In genomic region chr15:96617555-96617954, GRCm38 (mm10) we compare ENCODE assay signal across 16 mouse cellular contexts. TPM values are rescaled to one million over a fixed set of nuclear protein-coding genes. Genes with fewer than 3 reads are reported as not detected.
A peak's percentile ranks its signal among the peaks of the same experiment; 100 is the strongest.
DNase-seq lines count a peak whose midpoint lies in the region; ATAC-seq lines count a peak whose summit lies in the region.
"Had no signal": no experiment of that assay in that cellular context is flagged by ENCODE, and none has a peak within 500 bp of the region (broad histone marks: within the 10 kb centered on the region; RNA-seq: fewer than 3 reads in every experiment).

No protein-coding gene starts in this region.

- H3K4me3 ChIP-seq in heart, embryonic 11.5 days (ENCODE audit: low read depth, low read length): no peak overlapping the region
- H3K4me3 ChIP-seq in heart, embryonic 15.5 days: no peak overlapping the region
- H3K4me3 ChIP-seq in intestine, embryonic 15.5 days (replicated peaks): no peak overlapping the region
- no peak overlapping the region for H3K4me3 ChIP-seq in intestine, embryonic 16.5 days (ENCODE audit: low read length)
- H3K4me3 ChIP-seq: embryonic facial prominence, embryonic 12.5 days; forebrain, embryonic 15.5 days; hindbrain, embryonic 15.5 days had no signal

- no peak overlapping the region for H3K4me2 ChIP-seq in heart, embryonic 11.5 days
- H3K4me2 ChIP-seq in heart, embryonic 15.5 days: no peak overlapping the region
- no peak overlapping the region for H3K4me2 ChIP-seq in intestine, embryonic 15.5 days (replicated peaks)
- H3K4me2 ChIP-seq in intestine, embryonic 16.5 days (ENCODE audit: low read depth, low read length): no peak overlapping the region
- H3K4me2 ChIP-seq: embryonic facial prominence, embryonic 12.5 days; forebrain, embryonic 15.5 days; hindbrain, embryonic 15.5 days had no signal

- no peaks in the 10 kb centered on the region for H3K4me1 ChIP-seq in heart, embryonic 11.5 days (ENCODE audit: control insufficient read depth, insufficient read depth, low read length)
- peaks cover 3% of the 10 kb centered on the region; the same call in 1 of the 2 replicates for H3K4me1 ChIP-seq in heart, embryonic 15.5 days (replicated peaks)
- no peaks in the 10 kb centered on the region for H3K4me1 ChIP-seq in intestine, embryonic 15.5 days (replicated peaks)
- no peaks in the 10 kb centered on the region; the same call in 1 of the 2 replicates for H3K4me1 ChIP-seq in intestine, embryonic 16.5 days (ENCODE audit: control insufficient read depth, insufficient read depth, low read length)
- H3K4me1 ChIP-seq: embryonic facial prominence, embryonic 12.5 days; forebrain, embryonic 15.5 days; hindbrain, embryonic 15.5 days had no signal

- DNase-seq in heart, adult 18-20 months: no peak
- DNase-seq in heart, postnatal 10 days: no peak
- DNase-seq in right cerebral cortex, adult 2 months (ENCODE audit: low spot score in 2 of 2): no peak
- DNase-seq: adrenal gland, adult 8-10 months; adrenal gland, postnatal 36 days; cerebellum, adult 2 months; cerebellum, postnatal 10 days; gastrocnemius, postnatal 36 days; kidney, adult 8-10 months had no signal

- 0 out of 2 replicates have a peak overlapping the region, but pooled peaks have one; percentile 41 for H3K27ac ChIP-seq in heart, embryonic 11.5 days (ENCODE audit: low read depth, low read length)
- 0 out of 2 replicates have a peak overlapping the region, but pooled peaks have one; percentile 31 for H3K27ac ChIP-seq in heart, embryonic 15.5 days
- no peak overlapping the region for H3K27ac ChIP-seq in intestine, embryonic 15.5 days
- no peak overlapping the region for H3K27ac ChIP-seq in intestine, embryonic 16.5 days (ENCODE audit: low read length)
- H3K27ac ChIP-seq: embryonic facial prominence, embryonic 12.5 days; forebrain, embryonic 15.5 days; hindbrain, embryonic 15.5 days had no signal

- 0 out of 2 replicates have a peak, but pooled peaks have one; percentile 39 for ATAC-seq in heart, embryonic 11.5 days (replicated peaks; ENCODE audit: insufficient number of reproducible peaks, low FRiP score, low TSS enrichment)
- ATAC-seq in heart, embryonic 15.5 days (replicated peaks; ENCODE audit: insufficient number of reproducible peaks, insufficient read depth, low FRiP score, low read depth): peak; percentile 67; the same call in 1 of the 2 replicates
- ATAC-seq in intestine, embryonic 15.5 days: peak; percentile 71
- no peak for ATAC-seq in intestine, embryonic 16.5 days
- ATAC-seq: forebrain, embryonic 15.5 days had no signal

- 49% methylated on average over 7 of the region's 7 CpGs for WGBS in heart, embryonic 11.5 days (ENCODE audit: insufficient replicate concordance)
- 46% methylated on average over 7 of the region's 7 CpGs for WGBS in heart, embryonic 15.5 days
- WGBS in intestine, embryonic 15.5 days: 48% methylated on average over 7 of the region's 7 CpGs
- 63% methylated on average over 7 of the region's 7 CpGs for WGBS in intestine, embryonic 16.5 days

- H3K36me3 ChIP-seq in heart, embryonic 11.5 days (ENCODE audit: control insufficient read depth, insufficient read depth, low read length): peaks cover 40% of the 10 kb centered on the region
- H3K36me3 ChIP-seq in heart, embryonic 15.5 days: peaks cover 52% of the 10 kb centered on the region
- peaks cover 33% of the 10 kb centered on the region for H3K36me3 ChIP-seq in intestine, embryonic 15.5 days
- H3K36me3 ChIP-seq in intestine, embryonic 16.5 days (ENCODE audit: control insufficient read depth, insufficient read depth, low read length): peaks cover 27% of the 10 kb centered on the region

- no peaks in the 10 kb centered on the region for H3K27me3 ChIP-seq in heart, embryonic 11.5 days (ENCODE audit: control insufficient read depth, insufficient read depth, low read length)
- no peaks in the 10 kb centered on the region for H3K27me3 ChIP-seq in heart, embryonic 15.5 days
- H3K27me3 ChIP-seq in intestine, embryonic 15.5 days (replicated peaks): no peaks in the 10 kb centered on the region
- H3K27me3 ChIP-seq in intestine, embryonic 16.5 days (replicated peaks; ENCODE audit: control insufficient read depth, insufficient read depth, low read length): no peaks in the 10 kb centered on the region
- H3K27me3 ChIP-seq: embryonic facial prominence, embryonic 12.5 days; forebrain, embryonic 15.5 days; hindbrain, embryonic 15.5 days had no signal

- intact Hi-C loops in heart, postnatal 10 days (cut with DNase I): no loop called here

- no peak overlapping the region for H3K9ac ChIP-seq in heart, embryonic 11.5 days (ENCODE audit: low read depth, low read length)
- no peak overlapping the region for H3K9ac ChIP-seq in heart, embryonic 15.5 days
- no peak overlapping the region for H3K9ac ChIP-seq in intestine, embryonic 15.5 days
- H3K9ac ChIP-seq in intestine, embryonic 16.5 days (ENCODE audit: low read depth, low read length): no peak overlapping the region
- H3K9ac ChIP-seq: embryonic facial prominence, embryonic 12.5 days; forebrain, embryonic 15.5 days; hindbrain, embryonic 15.5 days had no signal

- H3K9me3 ChIP-seq in heart, embryonic 11.5 days (replicated peaks; ENCODE audit: control insufficient read depth, low read length): peaks cover 9% of the 10 kb centered on the region
- H3K9me3 ChIP-seq in heart, embryonic 15.5 days (replicated peaks): no peaks in the 10 kb centered on the region; the same call in none of the 2 replicates
- no peaks in the 10 kb centered on the region for H3K9me3 ChIP-seq in intestine, embryonic 15.5 days
- no peaks in the 10 kb centered on the region; the same call in 1 of the 2 replicates for H3K9me3 ChIP-seq in intestine, embryonic 16.5 days (ENCODE audit: control insufficient read depth, low read length)
- H3K9me3 ChIP-seq: hindbrain, embryonic 15.5 days had no signal

RNA-seq across cellular contexts. Expression of gene Slc38a1, which starts 25.2 kb away (rescaled TPM):
- 75.5 and 81.9 TPM in 2 replicates for polyA plus RNA-seq in heart, embryonic 11.5 days (2014; fragmentation: Nextera tagmentation; extraction: Ambion mirVana)
- total RNA-seq in heart, adult 18-20 months (2021): 10 to 100 TPM in 1 of 2 experiments, 1 to 10 TPM in 1; 5.9 to 13.3 TPM
- 66.1 and 67.8 TPM in 2 replicates for polyA plus RNA-seq in heart, embryonic 15.5 days (2015; fragmentation: Nextera tagmentation; extraction: Ambion mirVana)
- total RNA-seq in heart, postnatal 10 days (2021): 10 to 100 TPM; 51.6 to 60.4 TPM
- 113 and 119 TPM in 2 replicates for polyA plus RNA-seq in intestine, embryonic 15.5 days (2015; fragmentation: Nextera tagmentation; extraction: Ambion mirVana)
- polyA plus RNA-seq in intestine, embryonic 16.5 days (2015; fragmentation: Nextera tagmentation; extraction: Ambion mirVana): 111 and 116 TPM in 2 replicates

Comparison
In these comparisons a context has a peak if more than half of its experiments do, and no peak if none do; other contexts are left out.
1. H3K27ac ChIP-seq: peak in heart, embryonic 11.5 days (single experiment) and heart, embryonic 15.5 days (single experiment); none in intestine, embryonic 15.5 days (single experiment) and intestine, embryonic 16.5 days (single experiment).